Mouse (Mus musculus) thymus, adult 18-20 months (tissue): ENCODE data around the gene Casr.

ENCODE experiments used
- DNase-seq, 2 experiments: peaks; one replicate each; pipeline ENCODE4 v3.0.0; 2022; ENCODE audit warnings: mixed read lengths in 2 of 2

Gene Casr

GRCm38 (mm10) chr16:36507300-36507699, 54.6 kb downstream of the Casr start:
- DNase-seq: no peak

- no peak for DNase-seq
Measured at GRCm38 (mm10) chr16:36506827-36507226, 55.1 kb downstream of the Casr start.

DNA sequence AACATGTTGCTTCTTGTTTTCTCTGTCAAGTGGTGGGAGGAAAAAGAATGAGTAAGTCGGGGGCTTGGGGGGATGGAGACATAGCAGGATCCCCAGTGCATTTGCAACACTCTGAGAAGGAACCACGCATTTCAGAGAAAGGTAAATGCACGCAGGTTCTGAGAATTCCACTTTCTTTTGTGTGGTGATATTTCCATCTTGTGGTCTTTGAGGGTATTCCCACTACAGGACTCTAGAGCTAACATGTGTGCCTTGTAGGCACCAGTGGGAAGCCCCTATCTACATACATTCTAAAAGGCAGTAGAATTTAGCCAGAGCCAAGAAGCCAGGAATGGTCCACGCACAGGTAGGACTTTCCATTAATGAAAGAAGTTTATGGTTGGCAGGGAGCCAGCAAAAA, 56.0 kb downstream of the Casr start:
- no peak for DNase-seq

DNA sequence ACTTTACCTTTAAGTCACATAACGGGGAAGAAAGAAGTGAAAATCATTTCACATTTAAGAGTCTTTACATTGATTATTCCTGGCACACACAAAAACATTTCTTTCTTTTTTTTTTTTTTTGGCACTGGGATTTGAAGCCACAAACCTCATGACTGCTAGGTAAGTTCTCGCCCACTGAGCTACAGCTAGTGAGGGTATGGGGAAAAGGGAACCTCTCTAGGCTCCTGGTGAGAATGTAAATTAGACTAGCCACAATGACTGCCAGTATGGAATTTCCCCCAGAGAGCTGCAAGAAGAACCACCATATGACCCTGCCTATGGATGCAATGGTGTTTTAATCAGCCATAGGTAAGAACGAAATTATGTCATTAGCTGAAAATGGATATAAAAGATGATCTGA, 56.8 kb downstream of the Casr start:
- DNase-seq: no peak

GRCm38 (mm10) chr16:36502286-36502685, 59.7 kb downstream of the Casr start:
- no peak for DNase-seq

DNA sequence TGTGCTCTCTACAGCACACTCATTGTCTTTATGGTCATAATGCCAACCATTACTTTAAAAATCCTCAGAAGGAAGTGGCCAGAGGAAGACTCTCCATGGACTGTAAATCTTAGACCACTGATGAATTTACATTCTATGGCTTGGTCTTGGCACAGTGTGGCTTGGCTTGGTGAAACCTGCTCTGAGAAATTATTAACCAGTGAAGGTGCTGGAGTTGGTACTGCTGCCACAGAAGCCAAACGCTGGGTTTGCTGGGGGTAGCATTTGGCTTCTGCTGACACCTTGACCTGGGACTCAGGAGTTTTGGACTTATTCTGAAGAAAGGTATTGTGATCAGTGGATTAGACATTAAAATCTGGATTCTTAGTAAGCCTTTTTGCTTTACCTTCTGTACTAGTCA, 69.5 kb downstream of the Casr start:
- DNase-seq: no peak

GRCm38 (mm10) chr16:36476866-36477265, 85.1 kb downstream of the Casr start:
- peak in 1 of 2 experiments; percentile 3 for DNase-seq

DNA sequence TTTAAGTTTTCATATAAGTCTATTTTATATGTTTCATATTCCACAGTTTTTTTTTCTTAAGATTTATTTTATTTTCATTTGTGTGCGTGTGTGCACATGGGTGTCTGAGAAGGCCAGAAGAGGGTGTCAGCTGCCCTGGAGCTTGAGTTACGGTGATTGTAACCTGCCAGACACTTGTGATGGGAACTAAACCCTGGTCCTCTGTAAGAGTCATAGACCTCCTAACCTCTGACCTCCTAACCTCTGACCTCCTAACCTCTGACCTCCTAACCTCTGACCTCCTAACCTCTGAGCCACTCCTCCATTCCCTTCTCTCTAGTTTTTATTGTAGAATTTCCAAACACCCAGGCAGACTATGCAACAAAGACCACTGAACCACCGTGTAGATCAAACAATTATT, 86.4 kb downstream of the Casr start:
- DNase-seq: no peak

- DNase-seq: no peak
Measured at GRCm38 (mm10) chr16:36474849-36475248, 87.1 kb downstream of the Casr start.

GRCm38 (mm10) chr16:36473217-36474216, 88.4 kb downstream of the Casr start:
- DNase-seq: peak in 1 of 2 experiments; percentile 5

GRCm38 (mm10) chr16:36471066-36471633, 90.8 kb downstream of the Casr start:
- no peak for DNase-seq

GRCm38 (mm10) chr16:36469955-36470478, 91.9 kb downstream of the Casr start:
- no peak for DNase-seq

- DNase-seq: no peak
Measured at GRCm38 (mm10) chr16:36469367-36469766, 92.6 kb downstream of the Casr start.

DNA sequence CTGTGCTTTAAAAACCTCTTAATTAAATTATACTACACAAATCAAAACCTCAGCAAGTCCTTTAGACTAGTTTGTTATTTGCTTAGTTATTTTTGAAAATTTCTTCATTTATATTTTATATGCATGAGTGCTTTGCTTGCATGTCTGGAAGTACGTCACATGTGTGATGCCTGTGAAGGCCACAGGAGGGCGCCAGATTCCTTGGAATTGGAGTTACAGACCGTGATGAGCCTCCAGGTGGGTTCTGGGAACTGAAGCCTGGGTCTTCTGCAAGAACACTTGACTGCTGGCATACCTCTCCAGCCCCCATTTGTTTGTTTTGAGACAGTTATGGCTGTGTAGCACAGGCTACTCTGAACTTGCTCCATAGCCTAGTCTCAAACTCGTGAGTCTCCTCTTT, 93.1 kb downstream of the Casr start:
- no peak for DNase-seq

DNA sequence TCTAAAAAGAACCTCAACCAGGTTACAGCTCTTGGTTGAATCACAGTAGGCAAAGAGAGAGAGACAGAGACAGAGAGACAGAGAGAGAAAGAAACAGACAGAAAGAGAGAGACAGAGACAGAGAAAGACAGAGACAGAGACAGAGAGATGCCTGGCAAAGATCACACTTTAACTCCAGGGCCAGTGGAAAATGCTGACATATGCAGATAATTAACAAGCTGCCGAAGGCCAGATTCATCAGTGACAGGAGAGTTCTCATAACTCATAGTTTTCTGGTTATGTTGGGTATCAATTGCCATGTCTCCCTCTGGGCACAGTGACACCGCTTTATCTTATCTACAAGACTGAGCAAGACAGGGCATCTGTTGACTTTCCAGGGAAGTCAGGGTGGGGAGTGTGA, 94.0 kb downstream of the Casr start:
- no peak for DNase-seq

- no peak for DNase-seq
Measured at GRCm38 (mm10) chr16:36465436-36465835, 96.5 kb downstream of the Casr start.

DNA sequence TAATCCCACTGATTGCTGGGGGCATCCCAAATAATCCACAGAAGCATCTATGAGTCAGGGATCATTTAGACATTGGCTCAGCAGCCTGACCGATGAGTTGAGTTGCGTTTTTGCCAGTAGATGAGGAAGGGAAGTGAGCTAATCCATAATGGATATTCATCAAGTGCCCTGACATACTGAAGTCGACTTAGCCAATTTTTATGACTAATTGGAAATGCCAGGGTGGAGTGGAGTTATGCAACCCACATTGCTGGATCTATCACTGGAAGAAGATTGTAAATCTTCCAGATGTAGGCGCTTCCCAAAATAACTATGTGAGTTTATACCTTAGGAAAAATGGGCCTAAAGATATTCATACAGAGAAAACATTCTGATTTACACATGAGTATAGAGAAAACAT, 97.9 kb downstream of the Casr start:
- DNase-seq: no peak

GRCm38 (mm10) chr16:36460426-36460825, 101.5 kb downstream of the Casr start:
- no peak for DNase-seq

DNA sequence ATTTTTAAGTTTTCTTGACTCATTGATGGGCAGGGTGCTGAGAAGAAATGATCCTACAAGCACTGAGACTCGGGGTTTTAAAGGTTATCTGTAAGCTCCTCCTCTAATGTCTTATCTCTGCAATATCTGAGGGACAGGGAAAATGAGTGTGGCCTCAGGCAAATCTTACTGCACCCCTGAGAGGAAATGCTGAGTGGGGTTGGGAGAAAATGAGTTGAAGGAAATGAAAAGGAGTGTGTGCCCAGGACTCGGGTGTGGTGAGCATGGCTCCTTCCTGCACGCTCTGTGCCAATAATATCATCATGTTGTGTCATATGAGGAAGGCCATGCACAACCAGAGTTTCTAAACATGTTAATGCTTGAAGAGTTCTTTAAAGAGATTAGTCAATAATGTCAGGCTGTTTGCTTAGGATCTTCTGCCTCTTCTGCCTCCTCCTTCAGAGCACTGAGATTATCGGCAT, 106.6 kb downstream of the Casr start, which contains the start of gene Stfa3:
Gene Stfa3, minus strand, starts transcription at position 51 of the 461 bp plus-strand sequence.
- no peak for DNase-seq
